Mouse (Mus musculus) liver, embryonic 16.5 days (tissue): ENCODE measurements around the gene Cxcl14. TPM values are rescaled to one million over a fixed set of nuclear protein-coding genes. Genes with fewer than 3 reads are reported as not detected.

Experiments
- ATAC-seq: fragments of 200-750 bp; cut with Nextera tagmentation; 2 replicates; pipeline ENCODE4 v1.8.0; 2017; ENCODE audit warnings: low read depth, mild to moderate bottlenecking, moderate number of reproducible peaks, moderate library complexity
- H3K27ac ChIP-seq: fragments of 300-500 bp; sonication (generic); 2 replicates; pipeline ENCODE4 v1.5.1; 2014; ENCODE audit warnings: mild to moderate bottlenecking, low read length
- H3K27me3 ChIP-seq: fragments of 300-500 bp; sonication (generic); 2 replicates; pipeline ENCODE4 v1.6.1; 2014; ENCODE audit warnings: low read depth, low read length, mixed read lengths; ENCODE audit not compliant: control insufficient read depth, insufficient read depth
- H3K36me3 ChIP-seq: fragments of 300-500 bp; sonication (generic); 2 replicates; pipeline ENCODE4 v1.6.1; 2014; ENCODE audit warnings: mild to moderate bottlenecking; ENCODE audit not compliant: control insufficient read depth, insufficient read depth
- H3K4me1 ChIP-seq: fragments of 300-500 bp; sonication (generic); 2 replicates; pipeline ENCODE4 v1.6.1; 2014; ENCODE audit warnings: low read depth, low read length, mixed read lengths; ENCODE audit not compliant: control insufficient read depth
- H3K4me2 ChIP-seq: fragments of 300-500 bp; sonication (generic); 2 replicates; pipeline ENCODE4 v1.6.1; 2014; ENCODE audit warnings: low read depth, low read length, mixed read lengths
- H3K4me3 ChIP-seq: fragments of 300-500 bp; sonication (generic); 2 replicates; pipeline ENCODE4 v1.5.1; 2014; ENCODE audit warnings: low read depth, mild to moderate bottlenecking, low read length
- H3K9ac ChIP-seq: fragments of 300-500 bp; sonication (generic); 2 replicates; pipeline ENCODE4 v1.6.1; 2014; ENCODE audit warnings: low read depth, low read length
- H3K9me3 ChIP-seq: fragments of 300-500 bp; sonication (generic); replicated peaks from 2 replicates; pipeline ENCODE4 v1.6.1; 2016; ENCODE audit warnings: low read length; ENCODE audit not compliant: control insufficient read depth
- WGBS: fragments of 180-500 bp; shearing (Covaris S2); extraction: QIAGEN DNeasy Blood & Tissue Kit; methylation state at CpG from one replicate; pipeline ENCODE4 v1.1.7; 2014; ENCODE audit not compliant: insufficient replicate concordance; 5-methylcytosine and 5-hydroxymethylcytosine counted together
- polyA plus RNA-seq: library from polyadenylated mRNA; unstranded; fragments of >200 nt; fragmentation: Nextera tagmentation; extraction: Ambion mirVana; gene quantifications from 2 replicates; pipeline ENCODE4 v1.2.1, GENCODE M21; 2015

Cxcl14 gene
- polyA plus RNA-seq, 1 experiment from 2014 or later = 0.06 TPM

DNA sequence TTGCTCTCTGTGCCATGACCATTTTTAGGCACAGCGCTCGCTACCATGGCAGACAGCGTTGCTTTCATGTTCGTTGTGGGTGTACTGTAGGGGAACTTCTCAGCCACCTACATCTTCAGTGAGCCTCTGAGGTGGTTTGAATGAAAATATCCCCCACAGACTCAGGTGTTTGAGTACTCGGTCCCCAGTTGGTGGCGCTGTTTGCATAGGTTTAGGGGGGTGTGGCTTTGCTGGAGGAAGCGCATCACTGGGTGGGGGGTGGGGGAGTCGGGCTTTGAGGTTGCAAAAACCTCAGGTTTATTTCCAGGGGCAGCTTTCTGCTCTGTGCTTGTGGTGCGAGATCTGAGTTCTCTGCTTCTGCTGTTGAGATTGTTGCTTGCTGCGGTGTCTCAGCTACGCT, 3.0 kb upstream of the Cxcl14 start:
- Histone ChIP-seq H3K4me3 (no peak overlapping the region), H3K4me2 (no peak overlapping the region), H3K4me1 (no peaks in the 10 kb centered on the region), H3K27me3 (peaks cover 37% of the 10 kb centered on the region), H3K36me3 (no peaks in the 10 kb centered on the region), H3K9ac (no peak overlapping the region), H3K27ac (no peak overlapping the region), H3K9me3 (no peaks in the 10 kb centered on the region)
- 74% methylated on average over 11 of the region's 11 CpGs for WGBS
- no peak for ATAC-seq

DNA sequence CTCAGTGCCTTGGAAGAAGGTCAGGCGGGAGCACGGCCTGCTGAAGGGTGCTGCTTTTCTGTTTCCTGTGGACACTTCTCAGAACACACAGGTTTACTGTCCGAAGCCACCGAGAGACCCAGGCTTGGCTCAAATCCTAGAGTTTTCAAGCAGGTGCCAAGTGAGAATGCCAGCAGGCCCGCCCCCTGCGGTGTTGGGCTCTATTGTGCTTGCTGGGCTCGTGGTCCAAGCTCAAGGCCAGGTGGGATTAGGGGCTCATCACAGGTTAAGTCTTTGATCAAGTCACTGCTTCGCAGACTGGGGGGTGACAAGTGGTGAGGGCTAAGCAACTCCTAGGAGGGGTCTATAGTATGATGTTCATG, 289 bp upstream of the Cxcl14 start:
- H3K27me3 ChIP-seq = peaks cover 48% of the 10 kb centered on the region
- no peaks in the 10 kb centered on the region for H3K36me3 ChIP-seq
- H3K27ac ChIP-seq = no peak overlapping the region
- H3K4me1 ChIP-seq = no peaks in the 10 kb centered on the region
- no peak overlapping the region for H3K9ac ChIP-seq
- 5% methylated on average over 8 of the region's 8 CpGs for WGBS
- H3K4me2 ChIP-seq = no peak overlapping the region
- no peaks in the 10 kb centered on the region for H3K9me3 ChIP-seq
- no peak overlapping the region; the same call in 1 of the 2 replicates for H3K4me3 ChIP-seq
- ATAC-seq = no peak

DNA sequence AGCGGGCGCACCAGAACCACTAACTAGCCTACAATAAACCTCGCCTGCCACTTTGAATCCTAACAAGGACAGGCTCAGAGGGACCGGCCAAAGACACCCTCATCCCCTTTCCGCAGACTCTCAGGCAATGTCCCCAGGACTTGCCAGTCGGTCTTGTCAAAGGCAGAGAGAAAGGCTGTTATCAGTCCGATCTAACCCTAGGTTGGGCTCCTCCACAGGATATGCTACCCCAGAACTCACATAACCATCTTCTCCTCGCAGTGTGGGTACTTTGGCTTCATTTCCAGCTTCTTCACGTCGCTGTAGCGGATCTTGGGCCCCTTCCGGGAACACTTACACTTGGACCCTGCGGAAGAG, 787 bp downstream of the Cxcl14 start:
- Histone ChIP-seq H3K4me1 (no peaks in the 10 kb centered on the region), H3K36me3 (no peaks in the 10 kb centered on the region), H3K27me3 (peaks cover 48% of the 10 kb centered on the region), H3K9ac (no peak overlapping the region), H3K9me3 (no peaks in the 10 kb centered on the region), H3K4me3 (no peak overlapping the region; the same call in 1 of the 2 replicates), H3K27ac (no peak overlapping the region), H3K4me2 (no peak overlapping the region)
- 3% methylated on average over 13 of the region's 13 CpGs for WGBS
- ATAC-seq = no peak

DNA sequence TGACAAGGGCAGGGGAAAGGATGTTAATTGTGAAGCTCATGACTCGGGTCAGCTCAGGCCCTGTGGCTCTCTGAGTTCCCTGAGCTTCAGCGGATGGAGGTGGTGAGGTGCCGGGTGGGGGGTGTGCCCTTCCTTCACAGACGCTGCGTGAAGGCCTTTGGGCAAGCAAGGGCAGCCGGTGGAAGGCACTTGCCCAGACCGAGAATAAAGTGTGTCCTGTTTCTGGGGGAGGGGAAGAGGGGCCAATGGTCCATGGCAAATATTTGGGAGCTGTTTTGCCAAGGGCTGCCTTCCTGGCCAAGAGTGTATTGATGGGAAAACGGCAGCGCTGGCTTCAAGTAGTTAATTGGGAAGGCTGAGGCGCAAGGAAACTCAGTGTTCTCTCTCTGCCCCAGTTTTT, 1.4 kb downstream of the Cxcl14 start:
- WGBS = 6% methylated on average over 10 of the region's 10 CpGs
- Histone ChIP-seq H3K27me3 (peaks cover 48% of the 10 kb centered on the region), H3K9ac (no peak overlapping the region), H3K4me1 (no peaks in the 10 kb centered on the region), H3K9me3 (no peaks in the 10 kb centered on the region; the same call in 1 of the 2 replicates), H3K4me3 (no peak overlapping the region), H3K4me2 (no peak overlapping the region), H3K36me3 (no peaks in the 10 kb centered on the region), H3K27ac (no peak overlapping the region)
- no peak for ATAC-seq

DNA sequence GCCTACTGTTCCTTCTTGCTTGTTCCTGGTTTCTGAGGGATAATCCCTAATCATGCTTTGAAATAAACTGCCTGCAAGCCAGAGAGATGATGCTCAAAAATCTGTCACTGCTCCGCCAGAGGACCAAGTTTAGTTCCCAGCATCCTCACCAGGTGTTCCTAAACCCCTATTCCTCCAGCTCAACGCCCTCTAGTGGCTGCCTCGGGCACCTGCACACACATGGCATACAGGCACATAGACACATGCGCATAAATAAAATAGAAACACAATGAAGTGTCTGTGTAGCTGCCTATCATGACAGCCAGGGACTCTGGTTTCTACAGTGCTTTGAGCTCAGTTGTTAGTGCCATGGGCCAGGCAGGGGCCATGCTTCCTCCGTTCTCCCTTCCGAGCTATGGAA, 6.4 kb downstream of the Cxcl14 start:
- peaks cover 19% of the 10 kb centered on the region for H3K27me3 ChIP-seq
- no peaks in the 10 kb centered on the region for H3K4me1 ChIP-seq
- no peak overlapping the region for H3K27ac ChIP-seq
- no peaks in the 10 kb centered on the region; the same call in 1 of the 2 replicates for H3K9me3 ChIP-seq
- H3K4me2 ChIP-seq = no peak overlapping the region
- H3K9ac ChIP-seq = no peak overlapping the region
- H3K36me3 ChIP-seq = no peaks in the 10 kb centered on the region
- WGBS = 61% methylated on average over 6 of the region's 6 CpGs
- ATAC-seq = no peak
- no peak overlapping the region for H3K4me3 ChIP-seq

DNA sequence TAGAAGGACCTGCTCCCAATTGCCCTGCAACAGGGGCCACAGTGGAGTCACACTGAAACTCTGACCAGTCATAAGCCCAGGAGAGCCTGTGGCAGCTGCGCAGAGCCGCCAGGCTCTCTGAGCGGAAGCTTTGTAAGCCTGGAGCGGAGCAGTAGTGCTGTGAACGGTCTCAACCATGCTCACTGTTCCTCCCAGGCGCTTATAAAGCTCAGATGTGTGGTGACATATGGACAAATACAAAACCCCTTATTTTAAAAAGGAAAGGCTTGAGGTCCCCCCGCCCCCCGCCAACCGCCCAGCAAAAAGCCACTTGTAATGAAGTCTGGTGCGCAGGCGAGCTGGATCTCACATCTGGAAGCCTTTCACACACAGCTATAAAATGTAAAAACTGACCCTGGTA, 7.1 kb downstream of the Cxcl14 start:
- 70% methylated on average over 11 of the region's 11 CpGs for WGBS
- no peak overlapping the region for H3K4me2 ChIP-seq
- no peak for ATAC-seq
- peaks cover 12% of the 10 kb centered on the region for H3K27me3 ChIP-seq
- no peak overlapping the region for H3K9ac ChIP-seq
- H3K36me3 ChIP-seq = no peaks in the 10 kb centered on the region
- no peaks in the 10 kb centered on the region; the same call in 1 of the 2 replicates for H3K9me3 ChIP-seq
- H3K27ac ChIP-seq = no peak overlapping the region
- no peak overlapping the region for H3K4me3 ChIP-seq
- no peaks in the 10 kb centered on the region for H3K4me1 ChIP-seq

DNA sequence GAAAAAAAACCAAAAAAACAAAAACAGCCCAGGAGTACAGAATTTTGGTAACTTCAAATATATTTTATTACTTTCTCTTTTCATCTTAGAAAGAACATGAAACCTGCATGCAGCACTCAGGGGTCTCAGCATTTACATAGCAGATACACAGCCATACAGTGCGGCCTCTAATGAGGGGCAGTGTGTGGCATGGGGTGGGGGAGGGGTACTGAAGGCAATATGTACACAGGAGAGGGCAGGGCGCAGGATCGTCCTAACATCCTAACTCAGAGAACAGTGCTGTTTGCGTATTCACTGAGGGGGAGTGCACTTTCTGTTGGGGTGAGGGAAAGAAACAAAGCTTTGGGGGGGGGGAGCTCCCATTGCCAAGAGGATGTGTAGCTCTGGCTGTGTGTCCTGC, 7.8 kb downstream of the Cxcl14 start:
- 33% methylated on average over 4 of the region's 4 CpGs for WGBS
- no peak for ATAC-seq

DNA sequence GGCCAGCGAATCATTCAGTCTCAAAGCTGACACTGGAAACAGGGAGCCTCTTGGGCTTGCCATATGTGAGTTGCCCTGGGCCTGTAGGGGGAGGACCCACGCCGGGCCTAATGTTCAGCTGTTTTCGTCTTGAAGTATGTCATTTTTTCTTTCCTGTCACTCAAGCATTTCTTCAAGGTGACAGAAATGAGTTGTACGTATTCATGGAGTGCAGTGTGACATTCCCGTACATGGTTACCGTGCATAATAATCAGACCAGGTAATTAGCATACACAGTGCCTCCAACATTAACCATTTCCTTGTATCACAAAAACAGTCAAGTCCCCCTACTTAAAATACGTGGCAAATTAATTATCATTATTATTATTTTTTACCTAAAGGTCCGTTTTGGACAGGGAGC, 9.3 kb downstream of the Cxcl14 start:
- Histone ChIP-seq H3K27ac (no peak overlapping the region), H3K27me3 (peaks cover 2% of the 10 kb centered on the region; the same call in 1 of the 2 replicates), H3K4me3 (no peak overlapping the region), H3K4me2 (no peak overlapping the region), H3K36me3 (no peaks in the 10 kb centered on the region), H3K9ac (no peak overlapping the region), H3K9me3 (no peaks in the 10 kb centered on the region; the same call in 1 of the 2 replicates), H3K4me1 (no peaks in the 10 kb centered on the region)
- ATAC-seq = no peak
- 62% methylated on average over 9 of the region's 9 CpGs for WGBS

More for the DNA sequence above, 7.8 kb downstream of the Cxcl14 start:
- Histone ChIP-seq H3K4me2 (no peak overlapping the region), H3K27me3 (peaks cover 5% of the 10 kb centered on the region), H3K4me1 (no peaks in the 10 kb centered on the region), H3K36me3 (no peaks in the 10 kb centered on the region), H3K4me3 (no peak overlapping the region), H3K9me3 (no peaks in the 10 kb centered on the region; the same call in 1 of the 2 replicates), H3K27ac (no peak overlapping the region), H3K9ac (no peak overlapping the region)

DNA sequence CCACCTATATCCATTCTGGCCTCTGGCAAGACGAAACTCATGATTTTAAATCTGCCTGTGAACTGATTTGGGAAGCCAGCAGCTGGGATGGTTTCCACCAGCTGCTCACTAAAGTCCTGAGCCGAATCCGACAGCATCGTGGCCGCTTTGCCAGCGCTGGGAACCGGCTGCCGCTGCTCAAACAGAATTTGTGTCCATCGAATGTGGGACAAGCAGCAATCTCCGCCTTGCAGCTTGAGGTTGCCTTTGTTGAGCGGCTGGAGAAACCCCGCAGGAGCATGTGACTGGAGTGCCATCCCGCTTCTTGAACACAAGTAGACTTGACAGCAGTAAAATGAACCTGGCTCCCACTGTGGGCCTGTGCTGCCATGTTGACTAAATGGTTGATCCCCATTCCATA, 13.0 kb downstream of the Cxcl14 start:
- WGBS = 72% methylated on average over 13 of the region's 13 CpGs
- Histone ChIP-seq H3K27ac (no peak overlapping the region), H3K4me3 (no peak overlapping the region), H3K4me2 (no peak overlapping the region), H3K9ac (no peak overlapping the region), H3K9me3 (no peaks in the 10 kb centered on the region), H3K36me3 (no peaks in the 10 kb centered on the region), H3K27me3 (0 out of 2 replicates have a peak, but pooled peaks cover 2% of the 10 kb centered on the region), H3K4me1 (no peaks in the 10 kb centered on the region)
- ATAC-seq = no peak
